Mouse (Mus musculus) bone marrow macrophage, adult 2 months (primary cell): Measurements from ENCODE around the gene Chrna10. TPM values are rescaled to one million over a fixed set of nuclear protein-coding genes. Genes with fewer than 3 reads are reported as not detected.

Experiments
- H3K27ac ChIP-seq: 2 replicates; pipeline ENCODE4 v1.5.1; 2012; ENCODE audit warnings: low read depth, low read length; ENCODE audit not compliant: insufficient read depth
- H3K4me1 ChIP-seq: 2 replicates; pipeline ENCODE4 v1.6.1; 2012; ENCODE audit warnings: low read length; ENCODE audit not compliant: control insufficient read depth, insufficient read depth
- H3K4me3 ChIP-seq: 2 replicates; pipeline ENCODE4 v1.5.1; 2012; ENCODE audit warnings: mild to moderate bottlenecking, low read length, moderate library complexity; ENCODE audit not compliant: insufficient read depth
- CTCF ChIP-seq: IDR thresholded peaks from 2 replicates; pipeline ENCODE4 v1.5.1; 2012; ENCODE audit warnings: low read depth, mild to moderate bottlenecking, low read length, moderate library complexity
- POLR2A ChIP-seq: IDR thresholded peaks from 2 replicates; pipeline ENCODE4 v1.6.1; 2012; ENCODE audit warnings: mild to moderate bottlenecking, low read depth, low read length, borderline replicate concordance
- polyA plus RNA-seq: library from polyadenylated mRNA; stranded (reverse); fragments of >200 nt; gene quantifications from 2 replicates; pipeline ENCODE4 v1.2.4, GENCODE M21; 2012; ENCODE audit not compliant: missing spikeins, insufficient read depth, insufficient read length

Gene Chrna10
- polyA plus RNA-seq, 1 experiment, result not detected

DNA sequence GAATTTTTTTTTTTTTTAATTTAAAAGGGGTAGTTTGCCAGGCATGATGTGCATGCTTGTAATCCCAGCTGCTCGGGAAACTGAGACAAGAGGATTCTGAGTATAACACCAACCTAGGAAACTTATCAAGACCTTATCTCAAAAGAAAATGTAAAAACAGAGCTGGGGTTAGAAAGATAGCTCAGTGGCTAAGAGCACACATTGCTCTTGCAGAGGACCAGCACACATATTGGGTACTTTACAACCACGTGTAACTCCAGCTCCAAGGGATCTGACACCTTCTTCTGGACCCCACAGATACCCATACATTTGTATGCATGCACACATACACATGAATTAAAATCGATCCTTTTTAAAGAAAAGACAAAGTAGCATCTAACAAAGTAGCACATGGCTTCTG is 55.3 kb downstream of the Chrna10 start:
- no peak overlapping the region for H3K4me3 ChIP-seq
- peaks cover 8% of the 10 kb centered on the region for H3K4me1 ChIP-seq
- TF ChIP-seq POLR2A (no peak), CTCF (no peak)
- H3K27ac ChIP-seq, result no peak overlapping the region

Other genes starting within 250 kb of the Chrna10 start
- 1.6 and 1.7 TPM in 2 replicates for gene Folr1, start 246.0 kb downstream of the Chrna10 start, polyA plus RNA-seq
- 205 and 219 TPM in 2 replicates for gene Lamtor1, start 210.9 kb downstream of the Chrna10 start, polyA plus RNA-seq
- 0.29 TPM in 1 of 2 replicates, not detected in the other for gene Tomt, start 210.5 kb downstream of the Chrna10 start, polyA plus RNA-seq
- 3.2 and 3.5 TPM in 2 replicates for gene Lrrc51, start 182.9 kb downstream of the Chrna10 start, polyA plus RNA-seq
- gene Numa1, start 182.7 kb downstream of the Chrna10 start, polyA plus RNA-seq, result 130 and 145 TPM in 2 replicates
- 13.1 and 13.6 TPM in 2 replicates for gene Il18bp, start 98.1 kb downstream of the Chrna10 start, polyA plus RNA-seq
- 16.7 and 17.2 TPM in 2 replicates for gene Rnf121, start 51.4 kb downstream of the Chrna10 start, polyA plus RNA-seq
- 15.4 and 18.1 TPM in 2 replicates for gene Xndc1, start 51.3 kb downstream of the Chrna10 start, polyA plus RNA-seq
- 0.23 and 0.35 TPM in 2 replicates for gene Xntrpc, start 51.1 kb downstream of the Chrna10 start, polyA plus RNA-seq
- not detected in 2 replicates for gene Trpc2, start 33.7 kb downstream of the Chrna10 start, polyA plus RNA-seq
- not detected in 2 replicates for gene Art1, start 15.1 kb downstream of the Chrna10 start, polyA plus RNA-seq
- not detected in 2 replicates for gene Art5, start 7.3 kb downstream of the Chrna10 start, polyA plus RNA-seq
- 33.3 and 36.9 TPM in 2 replicates for gene Nup98, start 93.3 kb upstream of the Chrna10 start, polyA plus RNA-seq
- 103 and 110 TPM in 2 replicates for gene Pgap2, start 93.4 kb upstream of the Chrna10 start, polyA plus RNA-seq
- 537 and 572 TPM in 2 replicates for gene Rhog, start 139.2 kb upstream of the Chrna10 start, polyA plus RNA-seq
- gene Stim1, start 151.0 kb upstream of the Chrna10 start, polyA plus RNA-seq, result 43.4 and 50.2 TPM in 2 replicates